Mouse (Mus musculus) E14TG2a.4 (cell line): Measurements from ENCODE around the gene Rbfox1.

Experiments used
- H3K27me3 ChIP-seq: 2 replicates; pipeline ENCODE4 v1.6.1; 2014; ENCODE audit warnings: low read length, control low read depth; ENCODE audit not compliant: insufficient read depth
- H3K36me3 ChIP-seq: 2 replicates; pipeline ENCODE4 v1.6.1; 2014; ENCODE audit warnings: low read length, control low read depth; ENCODE audit not compliant: insufficient read depth
- H3K4me1 ChIP-seq: replicated peaks from 2 replicates; pipeline ENCODE4 v1.6.1; 2014; ENCODE audit warnings: low read depth, low read length, control low read depth
- H3K4me3 ChIP-seq: replicated peaks from 2 replicates; pipeline ENCODE4 v1.5.1; 2014; ENCODE audit warnings: mild to moderate bottlenecking, low read length
- H3K9me3 ChIP-seq: 2 replicates; pipeline ENCODE4 v1.6.1; 2014; ENCODE audit warnings: low read length, control low read depth
- CTCF ChIP-seq: conservative IDR thresholded peaks from 2 replicates; pipeline ENCODE4 v1.5.1; 2014; ENCODE audit warnings: low read length
- NANOG ChIP-seq: IDR thresholded peaks from 2 replicates; pipeline ENCODE4 v1.6.1; 2014; ENCODE audit warnings: borderline replicate concordance, low read length, mixed read lengths
- POU5F1 ChIP-seq: IDR thresholded peaks from 2 replicates; pipeline ENCODE4 v1.6.1; 2014; ENCODE audit warnings: low read length, borderline replicate concordance

Rbfox1 gene

DNA sequence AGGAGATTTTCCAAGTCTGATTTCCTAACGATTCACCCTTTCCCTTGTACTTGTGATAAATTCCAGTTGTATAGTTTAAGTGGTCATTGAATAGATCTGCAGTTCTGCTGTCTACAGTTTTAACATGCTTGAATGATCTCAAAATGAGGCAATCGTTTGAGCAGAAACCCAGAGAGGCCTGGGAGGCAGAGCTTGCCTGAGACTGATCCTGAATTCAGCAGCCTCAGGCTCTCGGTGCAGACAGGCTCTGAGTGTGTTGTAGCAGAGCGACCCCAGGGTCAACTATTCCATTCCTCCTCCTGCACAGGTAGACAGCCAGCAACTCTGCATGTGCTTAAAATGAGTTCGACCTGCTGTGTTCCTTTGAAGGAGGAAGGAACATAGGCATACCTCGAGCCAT is 1012.6 kb downstream of the Rbfox1 start:
- no peaks in the 10 kb centered on the region for H3K27me3 ChIP-seq
- no peaks in the 10 kb centered on the region for H3K4me1 ChIP-seq
- H3K36me3 ChIP-seq = no peaks in the 10 kb centered on the region
- no peak overlapping the region for H3K4me3 ChIP-seq
- H3K9me3 ChIP-seq = no peaks in the 10 kb centered on the region
- TF ChIP-seq POU5F1 = no peak
- TF ChIP-seq NANOG = no peak
- no peak for TF ChIP-seq CTCF

DNA sequence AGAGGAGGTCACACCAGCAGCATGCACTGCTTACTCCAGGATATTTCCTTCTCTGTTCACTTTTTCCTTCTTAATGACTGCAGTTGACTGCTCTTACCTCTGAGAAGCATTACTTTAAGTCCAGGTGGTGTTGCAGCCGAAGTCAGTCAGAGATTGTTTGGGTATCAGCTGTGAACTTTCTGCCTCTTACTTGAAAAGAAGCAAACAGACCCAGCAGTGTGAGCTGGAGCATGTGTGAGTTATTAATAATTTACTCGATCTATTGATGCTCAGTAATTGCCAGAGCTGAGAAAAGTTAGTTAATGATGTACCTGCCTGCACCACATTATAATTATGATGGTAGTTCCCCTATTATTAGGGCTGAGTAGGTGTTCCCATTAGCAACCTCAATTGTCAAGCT is 1014.9 kb downstream of the Rbfox1 start:
- H3K27me3 ChIP-seq = no peaks in the 10 kb centered on the region
- no peaks in the 10 kb centered on the region for H3K9me3 ChIP-seq
- no peaks in the 10 kb centered on the region for H3K36me3 ChIP-seq
- H3K4me1 ChIP-seq = no peaks in the 10 kb centered on the region
- H3K4me3 ChIP-seq = no peak overlapping the region
- no peak for TF ChIP-seq NANOG
- TF ChIP-seq CTCF = no peak
- no peak for TF ChIP-seq POU5F1

DNA sequence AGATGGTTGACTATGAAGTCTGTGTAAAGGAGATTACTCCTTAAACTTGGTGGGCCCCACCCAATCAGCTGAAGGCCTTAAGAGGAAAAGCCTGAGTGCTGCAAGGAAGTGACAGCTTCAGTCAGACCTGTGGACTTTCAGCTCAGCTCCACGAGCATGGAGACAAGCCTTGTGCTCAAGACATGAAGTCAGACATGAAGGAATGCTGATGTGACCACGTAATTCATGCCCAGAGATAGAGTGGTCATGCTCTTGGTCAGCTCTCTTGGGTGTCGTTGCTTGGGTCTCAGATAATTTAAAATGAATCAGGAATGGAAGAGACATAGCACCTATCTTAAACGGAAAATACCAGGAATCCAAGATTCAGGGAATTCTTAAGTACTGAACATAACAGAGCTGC is 1019.8 kb downstream of the Rbfox1 start:
- TF ChIP-seq POU5F1 (no peak), CTCF (no peak), NANOG (no peak)
- Histone ChIP-seq H3K9me3 (no peaks in the 10 kb centered on the region), H3K4me1 (no peaks in the 10 kb centered on the region), H3K36me3 (no peaks in the 10 kb centered on the region), H3K4me3 (no peak overlapping the region), H3K27me3 (no peaks in the 10 kb centered on the region)

DNA sequence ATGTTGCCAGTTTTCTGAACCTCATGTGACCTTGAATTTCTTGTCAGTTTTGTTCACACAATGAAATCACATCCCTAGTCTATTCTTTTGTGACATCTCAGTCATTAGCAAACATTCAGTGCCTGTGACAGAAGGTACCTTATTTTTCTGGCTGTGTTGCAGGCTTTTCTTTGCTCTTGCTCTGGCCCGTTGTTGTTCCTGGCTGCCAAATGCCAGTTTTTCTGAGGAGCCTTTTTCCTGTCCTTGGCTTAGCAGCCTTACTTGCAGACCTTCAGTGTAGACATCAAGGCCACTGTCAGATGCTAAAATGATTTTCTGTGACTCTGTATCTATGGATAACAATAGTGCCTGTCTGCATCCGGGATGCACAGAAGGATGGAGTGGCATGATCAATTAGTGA is 1020.8 kb downstream of the Rbfox1 start:
- TF ChIP-seq POU5F1 (no peak), CTCF (no peak), NANOG (no peak)

GRCm38 (mm10) chr16:6907550-6907949 is 1022.4 kb downstream of the Rbfox1 start:
- Histone ChIP-seq H3K9me3 (no peaks in the 10 kb centered on the region), H3K27me3 (no peaks in the 10 kb centered on the region), H3K4me3 (no peak overlapping the region), H3K4me1 (no peaks in the 10 kb centered on the region), H3K36me3 (no peaks in the 10 kb centered on the region)
- TF ChIP-seq CTCF = no peak
- no peak for TF ChIP-seq POU5F1
- no peak for TF ChIP-seq NANOG

More for the DNA sequence above, 1020.8 kb downstream of the Rbfox1 start:
- H3K27me3 ChIP-seq = no peaks in the 10 kb centered on the region
- no peaks in the 10 kb centered on the region for H3K4me1 ChIP-seq
- H3K9me3 ChIP-seq = no peaks in the 10 kb centered on the region
- no peak overlapping the region for H3K4me3 ChIP-seq
- H3K36me3 ChIP-seq = no peaks in the 10 kb centered on the region

DNA sequence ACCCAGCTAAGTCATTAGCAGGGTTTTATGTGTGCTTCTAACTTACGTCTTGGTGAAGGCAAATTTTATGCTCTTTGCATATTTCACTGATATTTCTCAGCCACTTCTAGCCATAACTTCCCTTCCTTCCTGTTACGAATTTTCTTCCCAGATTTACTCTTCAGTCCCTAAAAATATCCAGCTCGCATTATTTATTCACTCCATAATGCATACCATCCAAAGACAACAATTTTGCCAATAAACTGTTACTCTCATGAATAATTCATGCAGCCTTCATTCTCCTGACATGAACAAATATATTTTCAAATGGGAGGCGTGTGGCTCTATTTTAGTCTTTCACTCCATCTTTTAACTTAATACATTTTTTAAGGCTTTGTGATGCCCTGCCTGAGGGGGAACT is 1029.4 kb downstream of the Rbfox1 start:
- no peak for TF ChIP-seq NANOG
- no peak for TF ChIP-seq CTCF
- no peak for TF ChIP-seq POU5F1
- no peaks in the 10 kb centered on the region for H3K27me3 ChIP-seq
- no peak overlapping the region for H3K4me3 ChIP-seq
- no peaks in the 10 kb centered on the region for H3K4me1 ChIP-seq
- H3K36me3 ChIP-seq = no peaks in the 10 kb centered on the region
- H3K9me3 ChIP-seq = no peaks in the 10 kb centered on the region

DNA sequence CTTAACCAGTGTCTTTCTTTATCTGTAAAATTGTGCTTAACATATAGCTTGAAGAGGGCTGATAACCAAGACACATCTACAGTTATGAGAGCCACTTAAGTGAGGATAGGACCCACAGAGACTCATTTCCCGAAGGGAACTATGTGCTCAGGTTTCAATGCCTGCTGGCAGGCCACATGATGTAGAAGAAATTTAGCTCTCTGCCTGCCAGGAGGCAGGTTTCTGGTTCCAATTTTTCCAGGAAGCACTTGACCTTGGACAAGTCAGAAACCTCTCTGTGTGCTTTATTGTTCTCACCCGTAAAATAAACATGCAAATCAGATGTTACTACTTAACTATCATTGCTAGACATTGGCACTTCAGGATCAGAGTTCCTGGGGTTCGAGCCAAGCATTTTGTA is 1033.5 kb downstream of the Rbfox1 start:
- H3K36me3 ChIP-seq = no peaks in the 10 kb centered on the region
- no peaks in the 10 kb centered on the region for H3K27me3 ChIP-seq
- no peaks in the 10 kb centered on the region for H3K4me1 ChIP-seq
- no peaks in the 10 kb centered on the region for H3K9me3 ChIP-seq
- H3K4me3 ChIP-seq = no peak overlapping the region
- no peak for TF ChIP-seq POU5F1

GRCm38 (mm10) chr16:6919681-6920080 is 1034.5 kb downstream of the Rbfox1 start:
- no peaks in the 10 kb centered on the region for H3K27me3 ChIP-seq
- no peaks in the 10 kb centered on the region for H3K4me1 ChIP-seq
- no peak for TF ChIP-seq CTCF
- H3K4me3 ChIP-seq = no peak overlapping the region
- no peaks in the 10 kb centered on the region for H3K9me3 ChIP-seq
- no peaks in the 10 kb centered on the region for H3K36me3 ChIP-seq

GRCm38 (mm10) chr16:6927661-6928060 is 1042.5 kb downstream of the Rbfox1 start:
- Histone ChIP-seq H3K4me3 (no peak overlapping the region), H3K4me1 (no peaks in the 10 kb centered on the region), H3K27me3 (no peaks in the 10 kb centered on the region), H3K9me3 (no peaks in the 10 kb centered on the region), H3K36me3 (no peaks in the 10 kb centered on the region)
- TF ChIP-seq NANOG (no peak), CTCF (no peak), POU5F1 (no peak)
